Mouse (Mus musculus): ENCODE measurements around the gene Skap1.

DNA sequence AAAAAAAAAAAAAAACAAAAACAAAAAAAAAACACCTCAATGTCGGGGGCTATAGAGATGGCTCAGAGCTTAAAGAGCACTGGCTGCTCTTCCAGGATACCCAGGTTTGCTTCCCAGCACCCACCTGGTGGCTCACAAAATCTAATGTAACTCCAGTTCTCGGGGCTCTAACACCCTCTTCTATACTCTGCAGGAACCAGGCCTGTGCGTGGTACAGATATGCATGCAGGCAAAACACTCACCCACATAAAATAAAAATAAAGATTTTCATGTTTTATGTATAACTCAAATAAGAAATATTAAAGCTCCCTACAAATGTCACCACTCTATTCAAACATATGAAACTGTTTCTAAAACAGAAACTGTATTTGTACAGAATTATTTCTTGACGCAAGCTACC, 214.6 kb downstream of the Skap1 start:
- TF ChIP-seq EP300 (IDR thresholded peaks at IDR 0.05; ENCODE audit: low read depth) (no peak), CTCF (IDR thresholded peaks at IDR 0.05; ENCODE audit: low read depth) (no peak)

Data from liver, postnatal 0 days (tissue).